Mouse (Mus musculus) bone marrow, adult 2 months (tissue): ENCODE measurements around the gene Trpv2.

Experiments
- CTCF ChIP-seq: fragments of 200-500 bp; IDR thresholded peaks from 2 replicates; pipeline ENCODE4 v1.5.1; 2011; ENCODE audit warnings: low read length, control low read depth; ENCODE audit not compliant: control insufficient read depth, insufficient read depth
- POLR2A ChIP-seq: fragments of 200-500 bp; IDR thresholded peaks from 2 replicates; pipeline ENCODE4 v1.6.1; 2011; ENCODE audit warnings: low read depth, mild to moderate bottlenecking, control low read depth, low read length, borderline replicate concordance; ENCODE audit not compliant: control insufficient read depth

DNA sequence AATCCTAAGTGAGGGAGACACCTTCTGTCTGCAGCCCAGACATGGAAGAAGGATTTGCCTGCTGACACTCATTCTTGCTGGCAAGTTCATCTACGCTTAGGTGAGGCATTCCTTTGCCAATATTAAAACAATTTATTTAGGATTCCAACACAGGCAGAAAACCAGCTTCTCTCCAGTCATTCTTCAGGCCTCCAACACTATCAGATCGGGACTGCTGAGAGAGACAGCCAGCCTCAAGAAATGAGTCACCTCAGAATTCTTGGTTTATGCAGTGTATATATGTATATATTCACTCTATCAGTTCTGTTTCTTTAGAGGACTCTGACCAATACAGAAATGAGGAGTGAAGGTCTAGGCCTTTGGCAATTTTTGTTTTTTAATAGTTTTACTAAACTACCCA is 10.7 kb upstream of the Trpv2 start:
- TF ChIP-seq POLR2A (no peak), CTCF (no peak)
